Comparison of ENCODE assay signal across 8 mouse cellular contexts in genomic region chr11:95713225-95713810, GRCm38 (mm10). TPM values are rescaled to one million over a fixed set of nuclear protein-coding genes. Genes with fewer than 3 reads are reported as not detected.
DNase-seq lines count a peak whose midpoint lies in the region; ATAC-seq and TF ChIP-seq lines count a peak whose summit lies in the region.

No protein-coding gene starts in this region.

- WGBS in forebrain, embryonic 16.5 days = under 1% methylated on average over 32 of the region's 49 CpGs
- WGBS in lung, embryonic 15.5 days = under 1% methylated on average over 38 of the region's 49 CpGs
- under 1% methylated on average over 35 of the region's 49 CpGs for WGBS in neural tube, embryonic 15.5 days

- no peaks in the 10 kb centered on the region for H3K36me3 ChIP-seq in ES-Bruce4 (ENCODE audit: control insufficient read depth, insufficient read depth, low read length, poor library complexity, severe bottlenecking)
- no peaks in the 10 kb centered on the region for H3K36me3 ChIP-seq in forebrain, embryonic 16.5 days (ENCODE audit: control insufficient read depth, insufficient read depth)
- H3K36me3 ChIP-seq in lung, embryonic 15.5 days = no peaks in the 10 kb centered on the region
- no peaks in the 10 kb centered on the region for H3K36me3 ChIP-seq in neural tube, embryonic 15.5 days

- peak; percentile 51 for DNase-seq in brain, adult 2 months (ENCODE audit: low read depth, low spot score)
- DNase-seq in heart, postnatal 25 days (ENCODE audit: low spot score) = peak; percentile 23
- DNase-seq in layer of hippocampus, postnatal 10 days (ENCODE audit: low spot score in 2 of 2) = peak; percentile 56 to 75
- peak; percentile 67 to 68 for DNase-seq in thymus, postnatal 10 days (ENCODE audit: low spot score in 2 of 2)

- intact Hi-C loops in heart, postnatal 25 days (cut with DNase I) = loop anchor here (2.0 kb wide), 1 partner anchor 25 kb away; no protein-coding TSS in a partner anchor

- peak; percentile 73 for ATAC-seq in forebrain, embryonic 16.5 days
- peak; percentile 72 for ATAC-seq in lung, embryonic 15.5 days (ENCODE audit: borderline replicate concordance, extremely low read depth, low FRiP score, low TSS enrichment)
- ATAC-seq in neural tube, embryonic 15.5 days (ENCODE audit: low FRiP score) = peak; percentile 66

- no peak for TF ChIP-seq CTCF in ES-Bruce4 (IDR thresholded peaks at IDR 0.05; ENCODE audit: low read depth, low read length)

- H3K27ac ChIP-seq in ES-Bruce4 (ENCODE audit: insufficient read depth, low read length) = peak overlapping the region; percentile 3; the same call in 1 of the 2 replicates
- H3K27ac ChIP-seq in forebrain, embryonic 16.5 days (ENCODE audit: low read length) = peak overlapping the region; percentile 95
- H3K27ac ChIP-seq in lung, embryonic 15.5 days = peak overlapping the region; percentile 99
- H3K27ac ChIP-seq in neural tube, embryonic 15.5 days (replicated peaks) = peak overlapping the region; percentile 97

- TF ChIP-seq EP300 in ES-Bruce4 (IDR thresholded peaks at IDR 0.05; ENCODE audit: insufficient read depth, low read depth, low read length) = no peak

- no peak for TF ChIP-seq POLR2A in ES-Bruce4 (IDR thresholded peaks at IDR 0.05; ENCODE audit: insufficient read depth, low read length)

- H3K4me3 ChIP-seq in ES-Bruce4 (ENCODE audit: low read depth, low read length) = peak overlapping the region; percentile 80
- peak overlapping the region; percentile 91 for H3K4me3 ChIP-seq in forebrain, embryonic 16.5 days (replicated peaks; ENCODE audit: low read length)
- H3K4me3 ChIP-seq in lung, embryonic 15.5 days = peak overlapping the region; percentile 95
- H3K4me3 ChIP-seq in neural tube, embryonic 15.5 days (replicated peaks) = peak overlapping the region; percentile 93

- H3K9ac ChIP-seq in ES-Bruce4 (ENCODE audit: low read depth, poor library complexity, severe bottlenecking) = peak overlapping the region; percentile 96
- H3K9ac ChIP-seq in forebrain, embryonic 16.5 days (replicated peaks; ENCODE audit: low read depth, low read length) = peak overlapping the region; percentile 96
- peak overlapping the region; percentile 97 for H3K9ac ChIP-seq in lung, embryonic 15.5 days
- H3K9ac ChIP-seq in neural tube, embryonic 15.5 days (replicated peaks) = peak overlapping the region; percentile 95

- no peaks in the 10 kb centered on the region for H3K27me3 ChIP-seq in ES-Bruce4 (ENCODE audit: control insufficient read depth, insufficient read depth, low read length, poor library complexity, severe bottlenecking)
- no peaks in the 10 kb centered on the region for H3K27me3 ChIP-seq in forebrain, embryonic 16.5 days (replicated peaks; ENCODE audit: control insufficient read depth, insufficient read depth, low read length)
- no peaks in the 10 kb centered on the region for H3K27me3 ChIP-seq in lung, embryonic 15.5 days
- H3K27me3 ChIP-seq in neural tube, embryonic 15.5 days (replicated peaks) = no peaks in the 10 kb centered on the region

- no peaks in the 10 kb centered on the region for H3K9me3 ChIP-seq in ES-Bruce4 (replicated peaks; ENCODE audit: control insufficient read depth, insufficient read depth, low read length, poor library complexity, severe bottlenecking)
- no peaks in the 10 kb centered on the region for H3K9me3 ChIP-seq in forebrain, embryonic 16.5 days (ENCODE audit: control insufficient read depth, low read length)
- H3K9me3 ChIP-seq in lung, embryonic 15.5 days = no peaks in the 10 kb centered on the region
- H3K9me3 ChIP-seq in neural tube, embryonic 15.5 days (replicated peaks) = no peaks in the 10 kb centered on the region

- H3K4me2 ChIP-seq in forebrain, embryonic 16.5 days (ENCODE audit: low read length) = peak overlapping the region; percentile 95
- peak overlapping the region; percentile 83 for H3K4me2 ChIP-seq in lung, embryonic 15.5 days
- H3K4me2 ChIP-seq in neural tube, embryonic 15.5 days = peak overlapping the region; percentile 85

- H3K4me1 ChIP-seq in ES-Bruce4 (ENCODE audit: control insufficient read depth, insufficient read depth, low read length) = no peaks in the 10 kb centered on the region
- H3K4me1 ChIP-seq in forebrain, embryonic 16.5 days (replicated peaks; ENCODE audit: control insufficient read depth, insufficient read depth, low read length) = peaks cover 26% of the 10 kb centered on the region
- H3K4me1 ChIP-seq in lung, embryonic 15.5 days = peaks cover 28% of the 10 kb centered on the region
- H3K4me1 ChIP-seq in neural tube, embryonic 15.5 days = peaks cover 39% of the 10 kb centered on the region

RNA-seq across cellular contexts. Expression of gene Zfp652, which starts 0.8 kb away (rescaled TPM):
- polyA plus RNA-seq in ES-Bruce4 (2011; ENCODE audit: insufficient read depth, insufficient read length, low read depth, missing spikeins) = 41.4 TPM in 2 replicates
- polyA plus RNA-seq in forebrain, embryonic 16.5 days (2015; fragmentation: Nextera tagmentation; extraction: Ambion mirVana) = 36.8 and 38.5 TPM in 2 replicates
- total RNA-seq in heart, postnatal 25 days (2021) = 10 to 100 TPM; 48.2 to 49.2 TPM
- total RNA-seq in layer of hippocampus, postnatal 10 days (2021) = 10 to 100 TPM; 51.1 to 52.1 TPM
- 22.9 and 24.1 TPM in 2 replicates for polyA plus RNA-seq in lung, embryonic 15.5 days (2015; fragmentation: Nextera tagmentation; extraction: Ambion mirVana)
- polyA plus RNA-seq in neural tube, embryonic 15.5 days (2015; fragmentation: Nextera tagmentation; extraction: Ambion mirVana) = 23.8 and 24.4 TPM in 2 replicates

RNA-seq across cellular contexts. Expression of gene B130006D01Rik, which starts 10.1 kb away (rescaled TPM):
- 2.3 and 3.9 TPM in 2 replicates for polyA plus RNA-seq in ES-Bruce4 (2011; ENCODE audit: insufficient read depth, insufficient read length, low read depth, missing spikeins)
- 1.3 and 2.4 TPM in 2 replicates for polyA plus RNA-seq in forebrain, embryonic 16.5 days (2015; fragmentation: Nextera tagmentation; extraction: Ambion mirVana)
- under 1 TPM; 0.34 to 0.47 TPM for total RNA-seq in heart, postnatal 25 days (2021)
- 1 to 10 TPM; 1.6 to 1.8 TPM for total RNA-seq in layer of hippocampus, postnatal 10 days (2021)
- polyA plus RNA-seq in lung, embryonic 15.5 days (2015; fragmentation: Nextera tagmentation; extraction: Ambion mirVana) = 1.1 and 1.4 TPM in 2 replicates
- polyA plus RNA-seq in neural tube, embryonic 15.5 days (2015; fragmentation: Nextera tagmentation; extraction: Ambion mirVana) = 0.99 and 1.3 TPM in 2 replicates

RNA-seq across cellular contexts. Expression of gene Phb, which starts 46.6 kb away (rescaled TPM):
- 255 and 274 TPM in 2 replicates for polyA plus RNA-seq in ES-Bruce4 (2011; ENCODE audit: insufficient read depth, insufficient read length, low read depth, missing spikeins)
- 182 and 185 TPM in 2 replicates for polyA plus RNA-seq in forebrain, embryonic 16.5 days (2015; fragmentation: Nextera tagmentation; extraction: Ambion mirVana)
- 100 to 1,000 TPM; 384 to 423 TPM for total RNA-seq in heart, postnatal 25 days (2021)
- 100 to 1,000 TPM; 110 to 124 TPM for total RNA-seq in layer of hippocampus, postnatal 10 days (2021)
- polyA plus RNA-seq in lung, embryonic 15.5 days (2015; fragmentation: Nextera tagmentation; extraction: Ambion mirVana) = 199 and 205 TPM in 2 replicates
- 205 and 208 TPM in 2 replicates for polyA plus RNA-seq in neural tube, embryonic 15.5 days (2015; fragmentation: Nextera tagmentation; extraction: Ambion mirVana)

Comparison
In these comparisons a context has a peak if more than half of its experiments do, and no peak if none do; other contexts are left out.
1. Peak in every context shown above with its lines: DNase-seq, ATAC-seq, H3K4me3 ChIP-seq and H3K27ac ChIP-seq.
2. H3K27ac ChIP-seq: peak in every context shown above with its lines; median percentile 99 in lung, embryonic 15.5 days; 97 in neural tube, embryonic 15.5 days; 95 in forebrain, embryonic 16.5 days; 3 in ES-Bruce4.